Mouse (Mus musculus) liver, adult 2 months (tissue): Measurements from ENCODE around the gene Klc3. TPM values are rescaled to one million over a fixed set of nuclear protein-coding genes. Genes with fewer than 3 reads are reported as not detected.

Source experiments
- DNase-seq: peaks from one replicate; pipeline ENCODE4 v3.0.0-alpha.2; 2011; ENCODE audit warnings: low read depth, low spot score; ENCODE audit errors: extremely low read depth
- H3K27ac ChIP-seq: fragments of 200-500 bp; replicated peaks from 2 replicates; pipeline ENCODE4 v1.5.1; 2012; ENCODE audit warnings: low read depth, mild to moderate bottlenecking, control low read depth, inconsistent platforms, low read length; ENCODE audit not compliant: insufficient read depth
- H3K27me3 ChIP-seq: fragments of 200-500 bp; 2 replicates; pipeline ENCODE4 v1.6.1; 2012; ENCODE audit warnings: mild to moderate bottlenecking, moderate library complexity, low read length, inconsistent platforms; ENCODE audit not compliant: control insufficient read depth, insufficient read depth
- H3K36me3 ChIP-seq: fragments of 200-500 bp; 2 replicates; pipeline ENCODE4 v1.6.1; 2012; ENCODE audit warnings: low read length, inconsistent platforms; ENCODE audit not compliant: control insufficient read depth, insufficient read depth
- H3K4me1 ChIP-seq: fragments of 200-500 bp; 2 replicates; pipeline ENCODE4 v1.6.1; 2011; ENCODE audit warnings: low read length; ENCODE audit not compliant: control insufficient read depth, insufficient read depth
- H3K4me3 ChIP-seq: fragments of 200-500 bp; 2 replicates; pipeline ENCODE4 v1.5.1; 2011; ENCODE audit warnings: low read depth, mild to moderate bottlenecking, control low read depth, low read length, moderate library complexity; ENCODE audit not compliant: insufficient read depth
- H3K79me2 ChIP-seq: fragments of 200-500 bp; 2 replicates; pipeline ENCODE4 v1.6.1; 2012; ENCODE audit warnings: inconsistent platforms, mild to moderate bottlenecking, low read length, moderate library complexity; ENCODE audit not compliant: control insufficient read depth, insufficient read depth
- H3K9ac ChIP-seq: fragments of 200-500 bp; 2 replicates; pipeline ENCODE4 v1.6.1; 2012; ENCODE audit warnings: low read depth, mild to moderate bottlenecking, control low read depth, inconsistent platforms, low read length
- CTCF ChIP-seq: fragments of 200-500 bp; IDR thresholded peaks from 2 replicates; pipeline ENCODE4 v1.5.1; 2011; ENCODE audit warnings: low read depth, low read length, control low read depth
- POLR2A ChIP-seq: fragments of 200-500 bp; IDR thresholded peaks from 2 replicates; pipeline ENCODE4 v1.6.1; 2011; ENCODE audit warnings: low read length, control low read depth; ENCODE audit not compliant: insufficient read depth; ENCODE audit errors: extremely low read depth
- WGBS: fragments of 180-500 bp; shearing (Covaris S2); methylation state at CpG from one replicate; pipeline ENCODE4 v1.1.7; 2018; 5-methylcytosine and 5-hydroxymethylcytosine counted together
- polyA plus RNA-seq: library from polyadenylated mRNA; depleted of rRNA; stranded (reverse); fragments of >200 nt; gene quantifications from 2 replicates; pipeline ENCODE4 v1.2.3, GENCODE M21; 2012
- total RNA-seq: library from RNA; depleted of rRNA; stranded (reverse); fragments of >200 nt; gene quantifications from 2 replicates; pipeline ENCODE4 v1.2.3, GENCODE M21; 2014

The Klc3 gene
- total and polyA plus RNA-seq, 2 experiments: 0.17 to 0.37 TPM

DNA sequence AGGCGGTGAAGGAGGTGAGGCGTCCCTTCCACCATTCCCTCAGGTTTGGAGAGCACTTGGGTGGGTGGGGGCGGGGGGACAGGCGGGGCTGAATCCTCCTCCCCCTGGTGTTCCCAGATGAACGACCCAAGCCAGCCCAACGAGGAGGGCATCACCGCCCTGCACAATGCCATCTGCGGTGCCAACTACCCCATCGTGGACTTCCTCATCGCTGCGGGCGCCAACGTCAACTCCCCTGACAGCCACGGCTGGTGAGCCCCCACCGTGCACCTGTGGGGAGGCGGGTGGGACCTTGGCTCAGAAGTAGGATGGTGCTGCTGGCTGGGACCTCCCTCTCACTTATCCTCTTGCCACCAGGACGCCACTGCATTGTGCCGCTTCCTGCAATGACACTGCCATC is 28.5 kb downstream of the Klc3 start:
- DNase-seq: no peak
- H3K9ac ChIP-seq: no peak overlapping the region
- H3K4me3 ChIP-seq: no peak overlapping the region
- H3K36me3 ChIP-seq: no peaks in the 10 kb centered on the region
- no peak overlapping the region for H3K27ac ChIP-seq
- H3K79me2 ChIP-seq: no peaks in the 10 kb centered on the region
- H3K4me1 ChIP-seq: no peaks in the 10 kb centered on the region
- WGBS: 90% methylated on average over 18 of the region's 18 CpGs
- TF ChIP-seq CTCF (no peak), POLR2A (no peak)
- no peaks in the 10 kb centered on the region for H3K27me3 ChIP-seq

GRCm38 (mm10) chr7:19373367-19373766 is 30.5 kb downstream of the Klc3 start:
- TF ChIP-seq CTCF (no peak), POLR2A (no peak)
- 96% methylated on average over 2 of the region's 2 CpGs for WGBS
- H3K4me3 ChIP-seq: no peak overlapping the region

GRCm38 (mm10) chr7:19369823-19370425 is 34.0 kb downstream of the Klc3 start:
- Histone ChIP-seq H3K27ac (no peak overlapping the region), H3K79me2 (no peaks in the 10 kb centered on the region), H3K4me1 (no peaks in the 10 kb centered on the region), H3K4me3 (no peak overlapping the region), H3K36me3 (no peaks in the 10 kb centered on the region), H3K9ac (peak overlapping the region; percentile 45; the same call in 1 of the 2 replicates), H3K27me3 (no peaks in the 10 kb centered on the region)
- WGBS: 28% methylated on average over 46 of the region's 46 CpGs
- DNase-seq: no peak
- no peak for TF ChIP-seq POLR2A
- peak; percentile 74 for TF ChIP-seq CTCF

More at GRCm38 (mm10) chr7:19373367-19373766, 30.5 kb downstream of the Klc3 start:
- H3K4me1 ChIP-seq: no peaks in the 10 kb centered on the region
- no peak overlapping the region for H3K9ac ChIP-seq
- H3K36me3 ChIP-seq: no peaks in the 10 kb centered on the region
- H3K79me2 ChIP-seq: no peaks in the 10 kb centered on the region
- H3K27me3 ChIP-seq: no peaks in the 10 kb centered on the region
- no peak for DNase-seq
- H3K27ac ChIP-seq: no peak overlapping the region

DNA sequence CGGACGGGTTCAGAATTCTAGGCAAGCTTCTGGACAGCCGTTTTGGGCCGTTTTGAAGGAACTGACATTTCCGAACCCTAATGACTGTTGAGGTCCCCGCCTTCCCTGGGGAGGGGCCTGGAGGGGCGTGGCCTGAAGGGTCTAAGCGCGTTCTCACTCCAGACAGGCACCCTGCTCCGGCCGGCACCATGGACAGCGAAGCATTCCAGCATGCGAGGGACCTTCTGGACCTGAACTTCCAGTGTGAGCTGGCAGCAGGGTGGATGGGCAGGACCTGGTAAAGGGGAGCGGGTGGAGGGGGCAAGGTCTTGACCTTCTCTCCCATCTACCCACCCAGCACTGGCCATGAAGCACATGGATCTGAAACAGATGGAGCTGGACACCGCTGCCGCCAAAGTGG is 35.5 kb downstream of the Klc3 start:
- H3K4me3 ChIP-seq: no peak overlapping the region
- H3K9ac ChIP-seq: no peak overlapping the region
- 29% methylated on average over 16 of the region's 16 CpGs for WGBS
- DNase-seq: no peak
- no peaks in the 10 kb centered on the region for H3K27me3 ChIP-seq
- no peak overlapping the region for H3K27ac ChIP-seq
- TF ChIP-seq POLR2A (no peak), CTCF (no peak)
- H3K36me3 ChIP-seq: no peaks in the 10 kb centered on the region
- H3K4me1 ChIP-seq: peaks cover under 1% of the 10 kb centered on the region; the same call in 1 of the 2 replicates
- H3K79me2 ChIP-seq: no peaks in the 10 kb centered on the region

- H3K4me1 ChIP-seq: peaks cover 2% of the 10 kb centered on the region; the same call in 1 of the 2 replicates
- no peak overlapping the region for H3K4me3 ChIP-seq
- H3K36me3 ChIP-seq: no peaks in the 10 kb centered on the region
- TF ChIP-seq POLR2A (no peak), CTCF (no peak)
- no peak overlapping the region for H3K27ac ChIP-seq
- no peaks in the 10 kb centered on the region for H3K27me3 ChIP-seq
- no peak for DNase-seq
- no peaks in the 10 kb centered on the region for H3K79me2 ChIP-seq
- WGBS: 64% methylated on average over 4 of the region's 4 CpGs
- no peak overlapping the region for H3K9ac ChIP-seq
Measured at GRCm38 (mm10) chr7:19365376-19365775, 38.5 kb downstream of the Klc3 start.

DNA sequence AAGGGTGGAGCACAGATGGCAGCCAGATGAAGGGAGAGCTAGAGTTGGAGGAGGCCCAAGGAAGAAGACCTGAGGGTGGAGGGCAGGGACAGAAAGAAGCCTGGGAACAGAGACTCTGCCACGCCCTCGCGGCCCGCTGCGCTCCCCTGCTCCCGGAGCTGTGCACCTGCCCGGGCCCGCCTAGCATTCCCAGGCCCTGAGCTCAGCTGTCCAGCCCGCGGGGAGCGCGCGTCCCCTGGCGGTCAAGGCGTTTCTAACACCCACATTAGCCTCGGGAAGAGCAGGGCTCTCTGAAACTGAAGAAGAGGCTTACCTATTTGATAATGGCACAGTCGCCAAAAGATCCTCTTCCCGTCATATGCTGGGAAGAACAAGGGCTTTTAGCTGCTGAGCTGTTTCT is 40.0 kb downstream of the Klc3 start:
- H3K79me2 ChIP-seq: no peaks in the 10 kb centered on the region
- no peaks in the 10 kb centered on the region for H3K36me3 ChIP-seq
- H3K4me1 ChIP-seq: peaks cover 2% of the 10 kb centered on the region; the same call in 1 of the 2 replicates
- no peak overlapping the region for H3K27ac ChIP-seq
- no peak overlapping the region; the same call in 1 of the 2 replicates for H3K4me3 ChIP-seq
- TF ChIP-seq CTCF: peak; percentile 93
- TF ChIP-seq POLR2A: no peak
- 9% methylated on average over 18 of the region's 18 CpGs for WGBS
- H3K9ac ChIP-seq: no peak overlapping the region
- no peak for DNase-seq
- H3K27me3 ChIP-seq: no peaks in the 10 kb centered on the region
